Mouse (Mus musculus): ENCODE data around the gene Ifi27l2a.

Ifi27l2a gene

GRCm38 (mm10) chr12:103425729-103426470 lies 17.6 kb downstream of the Ifi27l2a start, which contains the start of gene Ddx24:
Gene Ddx24 (minus strand): TSS chr12:103425830.
- DNase-seq = peak; percentile 98 to 99

GRCm38 (mm10) chr12:103425016-103425728 lies 18.3 kb downstream of the Ifi27l2a start:
- DNase-seq = no peak

DNA sequence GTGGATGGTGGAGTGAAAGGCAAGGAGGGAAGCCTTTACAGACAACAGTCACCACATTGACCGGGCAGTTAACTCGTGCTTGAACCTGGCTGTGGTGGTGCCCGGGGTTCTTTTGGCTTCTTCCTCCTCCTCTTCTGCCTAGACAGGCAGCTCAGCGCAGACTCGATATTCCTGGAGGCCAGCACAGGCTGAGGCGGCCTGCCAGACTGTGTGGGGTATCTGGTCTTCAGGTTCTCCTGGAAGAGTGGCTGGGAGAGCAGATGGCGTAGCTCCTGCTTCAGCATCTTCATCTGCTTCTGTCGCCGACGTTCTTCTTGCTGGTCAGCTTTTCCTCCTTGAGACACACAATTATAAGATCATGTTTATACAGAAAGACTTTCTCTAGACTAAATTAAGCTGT lies 35.3 kb downstream of the Ifi27l2a start:
- DNase-seq = no peak

DNA sequence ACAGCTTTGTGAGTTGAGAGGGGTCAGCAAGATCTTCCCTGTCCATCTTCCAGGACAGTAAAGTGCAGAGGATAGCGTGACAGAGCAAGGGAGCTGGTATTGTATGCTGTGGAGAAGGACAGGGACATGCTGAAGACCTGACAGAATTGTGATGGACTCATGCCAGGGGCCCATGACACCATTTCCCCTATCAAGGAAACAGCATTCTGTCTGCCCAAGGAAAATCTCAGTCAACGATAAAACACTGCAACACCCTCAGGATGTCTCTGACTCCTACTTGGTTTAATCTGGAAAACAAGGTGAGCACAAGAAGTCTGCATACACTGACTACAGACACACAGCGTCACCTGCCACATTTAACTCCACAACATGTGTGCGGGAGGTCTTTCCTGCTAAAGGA lies 35.8 kb downstream of the Ifi27l2a start, which contains the start of gene 9330161L09Rik:
9330161L09Rik (minus strand) TSS at position 101 of the 400 bp plus-strand sequence.
- no peak for DNase-seq

GRCm38 (mm10) chr12:103404131-103404530 lies 39.3 kb downstream of the Ifi27l2a start:
- DNase-seq = no peak

DNA sequence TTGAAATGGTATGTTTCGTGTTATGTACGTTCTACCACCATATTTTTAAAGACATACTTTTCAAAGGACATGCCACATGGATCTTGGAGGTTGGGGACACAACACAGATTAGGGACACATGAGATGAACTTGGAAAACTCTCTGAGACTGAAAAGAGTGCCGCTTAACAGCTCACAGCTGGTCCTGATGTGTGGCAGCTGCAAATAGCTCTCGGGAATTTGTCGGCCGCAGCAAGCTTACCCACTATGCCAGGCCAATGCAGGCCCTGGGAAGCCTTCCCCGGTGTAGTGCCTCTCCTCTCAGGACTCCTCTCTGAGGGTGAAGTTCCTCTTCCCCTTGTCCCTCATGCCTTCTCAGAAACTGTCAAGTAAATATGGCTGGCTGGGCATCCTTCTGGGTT lies 46.7 kb downstream of the Ifi27l2a start:
- DNase-seq = peak; percentile 43 to 77

DNA sequence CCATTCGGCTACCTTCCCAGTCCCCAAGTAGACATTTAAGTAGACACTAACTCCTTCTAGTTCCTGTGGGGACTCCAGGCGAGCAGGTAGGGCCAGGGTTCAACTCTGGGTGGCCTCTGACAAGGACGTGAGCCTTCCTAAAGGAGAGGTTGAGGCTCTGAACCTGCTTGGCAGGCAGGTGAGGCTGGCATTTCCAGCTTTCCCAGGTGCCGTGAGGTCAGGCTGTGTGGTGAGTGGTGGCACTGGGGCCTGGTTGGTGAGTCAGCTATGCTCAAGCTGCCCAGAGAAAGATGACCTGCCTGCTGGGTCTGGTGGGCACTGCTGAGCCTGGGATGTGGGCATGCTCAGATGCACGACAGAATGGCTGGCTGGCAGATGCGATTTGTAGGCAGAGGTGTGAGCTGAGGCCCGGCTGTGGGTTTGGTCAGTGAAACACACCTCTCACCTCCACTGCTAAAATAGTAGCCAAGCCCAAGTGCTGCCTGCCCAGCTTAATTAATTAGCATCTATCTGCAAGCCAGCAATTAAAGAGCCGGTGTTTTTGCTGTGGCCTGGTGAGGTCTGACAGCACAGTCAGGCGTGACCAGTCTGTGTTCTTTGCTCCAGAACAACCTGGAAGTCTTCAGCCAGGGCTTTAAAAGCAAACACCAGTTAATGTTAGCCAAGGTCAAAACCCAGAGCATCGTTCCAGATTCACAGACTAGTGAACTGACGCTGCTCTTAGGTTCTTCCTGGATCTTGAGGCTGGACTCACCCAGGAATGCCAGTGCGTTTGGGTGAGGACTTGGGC lies 47.8 kb downstream of the Ifi27l2a start:
- no peak for DNase-seq

DNA sequence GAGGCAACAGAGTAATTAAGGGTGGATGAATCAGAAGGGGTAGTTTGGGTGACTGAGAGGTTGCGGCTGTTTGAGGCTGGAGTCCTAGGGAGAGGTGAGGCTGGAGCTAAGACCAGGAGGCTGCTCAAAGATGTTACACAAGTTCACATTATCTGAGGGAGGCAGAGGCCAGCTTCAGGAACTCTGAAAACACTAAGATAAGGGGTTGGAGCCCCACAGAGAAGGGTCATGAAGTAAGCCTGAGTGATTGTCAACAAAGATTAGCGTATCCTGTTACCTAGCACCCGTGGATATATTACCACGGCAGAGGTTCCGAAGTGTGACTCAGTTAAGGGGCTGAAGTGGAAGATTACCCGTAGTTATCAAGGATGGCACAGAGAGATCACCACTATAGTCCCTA lies 50.0 kb downstream of the Ifi27l2a start:
- no peak for DNase-seq

Data from lung, postnatal 4 days (tissue).